Mouse (Mus musculus): ENCODE measurements around the gene Mctp1.

DNA sequence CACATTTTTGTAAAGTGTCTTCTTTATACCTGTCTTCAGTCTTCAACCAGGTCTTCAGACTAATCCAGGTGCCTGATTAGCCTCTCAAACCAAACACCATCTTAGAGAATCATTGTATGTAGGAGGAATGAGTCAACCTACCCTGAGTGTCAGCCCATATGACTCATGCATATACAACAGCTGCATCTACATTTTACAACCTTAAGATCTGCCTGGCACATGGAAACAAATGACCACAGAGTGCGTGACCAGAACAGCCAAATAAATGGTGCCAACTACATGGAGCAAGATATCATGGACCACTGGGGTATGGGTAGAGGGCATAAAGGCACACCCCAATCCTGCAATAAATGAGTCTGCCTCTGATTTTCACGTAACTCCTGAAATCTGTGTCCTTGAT, 131.6 kb downstream of the Mctp1 start:
- TF ChIP-seq EP300 (IDR thresholded peaks at IDR 0.05; ENCODE audit: insufficient read depth, low read depth, low read length) (no peak), CTCF (IDR thresholded peaks at IDR 0.05; ENCODE audit: low read depth, low read length) (no peak), POLR2A (IDR thresholded peaks at IDR 0.05; ENCODE audit: insufficient read depth, low read length) (no peak)
